Mouse (Mus musculus) CH12F3 (cell line): ENCODE data around the gene Gclm.
"Not testable (repeated sequence)": the region's sequence is repeated elsewhere in the genome, so short reads cannot be mapped to it uniquely, and the experiment has no call there.

Source experiments
- in situ Hi-C: fragments of 300-500 bp; cut with MboI; formaldehyde crosslinking; loops from 2 replicates; pipeline ENCODE4 v1.14.3; 2020; ENCODE audit warnings: low sequenced_read_pairs

Gene Gclm

DNA sequence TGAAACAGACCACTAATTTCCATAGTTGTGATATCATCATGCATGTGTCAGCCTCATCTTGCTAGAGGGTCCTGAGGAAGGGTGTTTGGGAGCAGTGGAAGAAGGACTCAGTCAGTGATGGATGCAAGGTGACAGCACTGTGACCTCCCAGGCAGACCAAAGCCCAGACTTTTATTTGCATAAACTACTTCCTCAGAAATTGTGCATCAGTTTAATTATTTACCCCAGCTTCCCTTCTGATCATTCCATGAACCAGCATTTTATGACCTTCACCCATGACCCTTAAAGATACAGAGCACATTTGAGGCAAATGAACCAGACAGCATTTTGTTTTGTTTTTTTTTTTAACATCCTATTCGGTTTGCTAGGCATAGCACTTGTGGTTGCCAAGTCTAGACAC is 9.6 kb upstream of the Gclm start:
- in situ Hi-C loops = no loop called here

DNA sequence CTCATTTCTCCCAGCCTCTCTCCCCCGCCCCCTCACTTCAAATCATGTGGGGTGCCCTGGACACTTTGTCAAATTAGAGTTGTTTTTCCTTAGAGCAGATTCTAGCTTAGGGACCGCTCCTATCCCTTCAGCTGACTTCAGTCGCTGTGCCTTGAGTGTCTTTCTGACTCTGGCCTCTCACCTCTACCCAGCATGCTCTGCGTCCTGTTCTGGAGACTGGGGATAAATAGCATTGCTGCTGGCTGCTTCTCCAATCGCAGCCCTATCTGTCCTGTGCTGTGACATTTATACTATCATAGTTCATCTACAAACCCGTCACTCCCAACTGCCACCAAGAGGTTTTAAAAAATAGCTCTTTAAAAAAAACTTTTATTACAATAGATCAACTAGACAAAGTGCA is 2.5 kb upstream of the Gclm start:
- in situ Hi-C loops = no loop called here

DNA sequence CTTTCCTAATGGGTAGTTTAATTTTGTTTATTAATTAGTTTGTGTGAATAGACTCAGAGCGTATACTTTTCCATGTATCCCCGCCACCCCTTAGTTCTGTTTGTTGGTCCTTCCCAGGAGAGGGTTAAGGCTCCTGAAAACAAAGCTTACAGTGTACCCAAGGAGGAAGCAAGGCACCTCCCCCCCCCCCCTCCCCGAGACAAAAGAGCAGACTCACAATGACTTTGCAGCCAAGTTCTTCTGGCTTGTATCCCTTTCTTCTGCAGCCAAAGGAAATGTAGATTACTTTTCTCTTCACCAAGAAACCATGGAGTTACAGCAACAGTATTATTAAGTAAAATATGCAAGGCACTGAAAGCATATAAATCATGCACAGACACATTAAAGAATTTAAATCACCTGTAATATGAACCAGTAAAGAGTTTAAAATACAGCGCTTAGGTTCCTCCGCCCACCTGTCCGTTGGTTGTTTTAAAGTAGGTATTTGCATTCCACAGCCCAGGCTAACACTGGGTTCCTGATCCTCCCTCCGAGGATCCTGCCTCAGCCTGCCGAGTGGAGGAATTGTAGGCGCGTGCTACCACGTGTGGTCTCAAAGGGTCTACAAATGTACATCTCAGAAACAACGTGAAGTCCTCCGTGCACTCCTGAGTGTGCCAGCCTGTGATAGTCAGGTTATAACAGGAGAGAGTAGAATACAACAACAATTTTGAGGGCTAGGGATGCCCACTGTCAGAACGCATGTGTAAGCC is 1.8 kb upstream of the Gclm start:
- in situ Hi-C loops = no loop called here

DNA sequence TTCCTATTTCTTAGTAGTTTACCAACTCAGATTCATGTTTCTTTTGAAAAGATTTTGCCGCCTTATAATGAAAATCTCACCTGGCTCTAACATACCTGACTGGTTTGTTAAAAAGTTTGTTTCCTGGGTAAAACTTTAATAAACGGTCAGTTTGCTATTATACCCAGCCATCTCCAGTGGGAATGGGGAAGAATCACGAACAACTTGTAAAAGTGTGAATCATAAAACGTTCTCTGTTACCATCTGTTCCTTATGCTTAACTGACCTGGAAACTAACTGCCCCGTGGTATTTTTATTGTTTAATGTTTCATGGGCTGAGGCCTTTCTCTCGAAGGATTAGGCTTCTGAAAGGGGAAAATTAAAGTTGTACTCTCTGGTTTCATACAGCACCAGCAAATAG is 598 bp upstream of the Gclm start:
- in situ Hi-C loops = no loop called here

DNA sequence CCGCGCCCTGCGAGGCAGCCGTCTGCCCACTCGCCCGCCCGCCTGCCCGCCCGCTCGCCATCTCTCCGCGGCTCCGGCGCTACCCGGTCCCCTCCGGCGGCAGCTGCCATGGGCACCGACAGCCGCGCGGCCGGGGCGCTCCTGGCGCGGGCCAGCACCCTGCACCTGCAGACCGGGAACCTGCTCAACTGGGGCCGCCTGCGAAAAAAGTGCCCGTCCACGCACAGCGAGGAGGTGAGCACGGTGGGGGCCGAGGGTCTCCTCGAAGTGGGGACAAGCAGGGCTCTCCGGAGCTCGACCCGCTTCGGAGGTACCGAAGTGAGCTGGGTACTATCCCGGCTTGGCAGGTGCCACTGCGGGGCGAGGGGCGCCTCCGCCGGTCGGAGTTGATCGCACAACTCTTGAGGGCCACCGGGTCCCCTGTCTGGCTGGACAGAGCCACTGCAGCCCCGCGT is 548 bp downstream of the Gclm start:
- in situ Hi-C loops = no loop called here

DNA sequence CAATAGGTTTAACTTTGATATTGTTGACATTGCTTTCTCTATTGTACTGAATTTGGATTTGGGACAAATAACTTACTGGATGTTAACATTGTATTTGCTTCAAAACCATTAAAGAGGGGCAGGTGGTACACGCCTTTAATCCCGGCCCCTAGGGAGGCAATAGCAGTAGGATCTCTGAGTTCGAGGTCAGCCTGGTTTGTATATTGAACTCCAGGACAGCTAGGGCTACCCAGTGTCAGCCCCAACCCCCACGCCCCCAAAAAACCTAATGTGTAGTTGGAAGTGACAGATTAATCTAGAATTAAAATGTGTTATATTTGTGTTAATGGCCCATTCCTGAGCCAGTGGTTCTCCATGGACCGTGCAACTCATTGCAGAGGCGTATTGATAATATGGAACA is 1.0 kb downstream of the Gclm start:
- in situ Hi-C loops = no loop called here

DNA sequence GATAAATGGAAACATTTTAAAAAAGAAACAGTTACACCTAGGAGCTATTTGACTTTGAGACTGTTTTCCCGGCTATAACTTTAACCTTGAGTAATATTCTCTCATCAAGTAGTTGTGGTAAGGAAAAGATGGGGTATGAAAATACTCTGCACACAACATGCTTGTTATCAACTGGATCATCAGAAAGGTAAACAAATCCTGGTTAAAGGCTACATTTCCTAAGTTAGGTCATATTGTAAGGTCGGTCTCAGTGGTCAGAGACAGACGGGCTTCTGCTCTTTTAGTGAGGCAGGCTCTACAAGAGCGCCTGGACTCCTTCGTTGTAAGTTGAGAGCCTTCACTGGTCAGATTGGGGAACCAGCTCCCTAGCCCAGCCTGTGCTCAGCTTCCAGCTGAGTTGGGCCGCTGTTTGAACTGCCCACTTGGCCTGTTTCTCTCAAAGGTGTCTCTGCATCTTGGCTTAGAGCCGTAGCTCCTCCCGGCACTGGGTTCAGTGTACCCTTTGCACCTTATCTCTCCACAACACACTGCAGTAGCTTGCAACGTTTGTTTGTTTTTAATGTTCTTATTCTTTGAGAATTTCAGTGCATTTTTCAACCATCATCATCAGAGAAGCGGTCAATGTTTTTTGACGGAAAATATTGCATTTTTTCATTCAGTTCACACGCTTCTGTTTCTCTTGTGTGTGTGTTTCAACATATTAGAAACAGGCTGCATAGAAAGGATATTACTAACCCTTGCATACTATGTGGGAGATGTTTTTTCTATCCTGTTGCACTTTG is 1.8 kb downstream of the Gclm start:
- in situ Hi-C loops = no loop called here

DNA sequence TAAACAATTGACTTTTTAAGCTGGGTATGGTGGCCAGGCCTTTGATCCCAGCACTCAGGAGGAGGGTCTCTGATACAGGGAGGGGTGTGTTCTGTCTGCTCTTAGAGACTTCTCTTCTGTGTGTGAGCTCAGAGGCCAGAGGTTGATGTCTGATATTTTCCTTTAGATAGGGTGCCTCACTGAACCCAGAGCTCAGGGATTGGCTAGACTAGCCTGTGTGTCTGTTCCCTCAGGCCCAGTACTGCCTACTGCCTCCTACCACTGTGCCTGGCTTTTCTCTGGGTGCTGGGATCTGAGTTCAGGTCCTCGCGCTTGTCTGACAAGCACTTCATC is 2.4 kb downstream of the Gclm start:
- in situ Hi-C loops = no loop called here

DNA sequence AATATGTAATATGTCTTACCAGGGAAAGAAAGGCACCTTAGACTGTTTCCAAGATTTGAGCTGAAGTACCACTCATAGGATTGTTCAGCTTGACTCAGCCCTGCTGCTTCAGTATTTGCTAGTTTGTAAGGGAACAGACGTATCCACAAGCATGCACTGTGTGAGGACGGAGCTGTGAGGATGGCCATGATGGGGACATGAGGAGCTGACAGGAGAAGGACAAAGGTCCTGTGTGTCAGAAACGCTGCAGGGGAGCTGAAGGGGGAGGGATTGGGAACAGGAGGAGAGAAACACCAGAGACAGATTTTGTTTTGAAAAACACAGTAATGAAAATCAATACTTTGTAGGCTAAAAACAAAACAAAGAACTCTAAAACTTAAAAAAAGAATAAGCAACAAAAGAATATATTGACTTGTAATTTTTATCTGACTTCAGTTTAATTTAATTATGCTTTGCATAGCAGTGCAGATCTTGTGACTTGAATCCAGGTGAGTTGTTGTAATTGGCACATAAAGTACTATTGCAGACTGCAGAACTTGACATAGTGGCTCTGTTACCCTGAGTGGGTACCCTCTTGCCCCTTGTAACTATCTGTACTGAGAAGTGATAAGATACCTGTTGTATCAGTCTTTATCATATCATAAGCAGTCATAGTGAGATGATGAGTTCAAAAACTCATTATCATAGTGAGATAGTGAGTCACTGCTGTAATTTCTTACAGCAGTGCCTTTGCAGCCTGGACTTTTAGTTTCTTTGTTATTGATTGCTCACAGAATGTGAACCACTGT is 7.3 kb downstream of the Gclm start:
- in situ Hi-C loops = no loop called here

DNA sequence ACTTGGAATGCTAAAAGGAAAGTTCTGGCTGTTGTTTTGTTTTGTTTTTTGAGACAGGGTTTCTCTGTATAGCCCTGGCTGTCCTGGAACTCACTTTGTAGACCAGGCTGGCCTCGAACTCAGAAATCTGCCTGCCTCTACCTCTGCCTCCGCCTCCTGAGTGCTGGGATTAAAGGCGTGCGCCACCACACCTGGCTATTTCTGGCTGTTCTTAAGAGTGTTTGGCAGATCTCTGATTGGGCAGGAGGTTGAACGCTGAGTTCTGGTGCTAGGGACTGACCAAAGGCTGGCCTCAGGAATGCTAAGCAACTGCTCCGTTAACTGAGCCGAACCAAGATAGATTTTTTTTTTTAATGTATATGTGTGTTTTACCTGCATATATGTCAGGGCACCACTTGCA is 8.7 kb downstream of the Gclm start:
- in situ Hi-C loops = not testable (repeated sequence)

DNA sequence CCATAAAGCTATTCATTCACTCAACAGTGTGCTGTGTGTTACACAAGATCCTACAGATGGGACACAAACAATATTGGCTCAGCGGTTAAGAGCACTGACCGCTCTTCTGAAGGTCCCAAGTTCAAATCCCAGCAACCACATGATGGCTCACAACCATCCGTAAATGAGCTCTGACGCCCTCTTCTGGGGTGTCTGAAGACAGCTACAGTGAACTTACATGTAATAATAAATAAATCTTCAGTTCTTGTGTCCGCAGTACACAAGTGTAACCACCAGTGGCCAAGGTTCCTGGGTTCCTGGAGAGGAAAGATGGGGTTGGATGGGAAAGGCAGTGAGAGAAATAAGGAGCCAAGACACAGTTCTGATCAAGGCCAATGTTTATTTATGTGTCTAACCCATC is 24.6 kb downstream of the Gclm start:
- in situ Hi-C loops = no loop called here

DNA sequence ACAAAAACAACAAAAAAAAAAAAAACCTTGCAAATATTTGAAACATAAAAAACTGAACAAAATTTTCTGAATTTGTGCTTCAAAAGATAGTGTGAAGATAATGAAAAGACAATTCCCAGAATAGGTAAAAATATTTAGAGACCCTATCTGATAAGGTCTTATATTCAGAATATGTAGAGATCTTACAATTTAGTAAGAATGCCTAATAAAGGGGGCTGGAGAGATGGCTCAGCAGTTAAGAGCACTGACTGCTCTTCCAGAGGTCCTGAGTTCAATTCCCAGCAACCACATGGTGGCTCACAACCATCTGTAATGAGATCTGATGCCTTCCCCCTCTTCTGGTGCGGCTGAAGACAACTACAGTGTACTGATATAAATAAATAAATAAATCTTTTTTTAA is 27.2 kb downstream of the Gclm start:
- in situ Hi-C loops = not testable (repeated sequence)

DNA sequence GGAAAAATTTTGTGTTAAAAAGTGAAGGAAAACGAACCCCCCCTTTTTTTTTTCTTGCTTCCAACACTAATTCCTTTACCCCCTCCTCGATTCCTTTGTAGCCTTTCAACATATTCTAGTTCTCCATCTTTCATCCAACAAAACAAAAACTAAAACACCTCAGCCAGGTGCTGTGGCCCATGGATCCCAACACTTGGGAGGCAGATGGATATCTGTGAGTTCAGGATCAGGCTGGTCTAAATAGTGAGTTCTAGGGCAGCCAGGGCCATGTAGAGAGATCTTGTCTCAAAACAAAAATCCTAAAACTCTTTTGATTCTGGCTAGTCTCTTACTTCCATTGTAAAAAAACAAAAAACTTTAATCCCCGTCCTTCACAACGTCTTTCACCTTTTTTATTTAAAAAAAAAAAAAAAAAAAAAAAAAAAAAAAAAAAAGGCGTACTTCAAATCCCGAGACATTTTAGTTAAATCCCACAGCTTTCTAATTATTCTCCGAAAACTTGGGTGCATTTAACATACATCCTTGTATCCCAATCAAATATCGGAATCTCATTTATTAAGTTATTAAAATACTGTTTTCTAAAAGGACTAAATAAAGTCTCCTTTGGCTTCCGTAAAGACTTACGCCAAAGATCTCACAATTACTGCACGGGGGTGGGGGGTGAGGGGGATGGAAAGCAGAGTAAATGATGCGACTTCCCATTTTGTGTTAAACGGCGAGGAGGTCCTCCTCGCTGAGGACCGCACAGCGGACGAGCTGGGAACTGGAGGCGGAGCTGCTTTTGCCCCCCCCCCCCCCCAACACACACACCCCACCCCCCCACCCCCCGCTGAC is 28.3 kb downstream of the Gclm start:
- in situ Hi-C loops = no loop called here

DNA sequence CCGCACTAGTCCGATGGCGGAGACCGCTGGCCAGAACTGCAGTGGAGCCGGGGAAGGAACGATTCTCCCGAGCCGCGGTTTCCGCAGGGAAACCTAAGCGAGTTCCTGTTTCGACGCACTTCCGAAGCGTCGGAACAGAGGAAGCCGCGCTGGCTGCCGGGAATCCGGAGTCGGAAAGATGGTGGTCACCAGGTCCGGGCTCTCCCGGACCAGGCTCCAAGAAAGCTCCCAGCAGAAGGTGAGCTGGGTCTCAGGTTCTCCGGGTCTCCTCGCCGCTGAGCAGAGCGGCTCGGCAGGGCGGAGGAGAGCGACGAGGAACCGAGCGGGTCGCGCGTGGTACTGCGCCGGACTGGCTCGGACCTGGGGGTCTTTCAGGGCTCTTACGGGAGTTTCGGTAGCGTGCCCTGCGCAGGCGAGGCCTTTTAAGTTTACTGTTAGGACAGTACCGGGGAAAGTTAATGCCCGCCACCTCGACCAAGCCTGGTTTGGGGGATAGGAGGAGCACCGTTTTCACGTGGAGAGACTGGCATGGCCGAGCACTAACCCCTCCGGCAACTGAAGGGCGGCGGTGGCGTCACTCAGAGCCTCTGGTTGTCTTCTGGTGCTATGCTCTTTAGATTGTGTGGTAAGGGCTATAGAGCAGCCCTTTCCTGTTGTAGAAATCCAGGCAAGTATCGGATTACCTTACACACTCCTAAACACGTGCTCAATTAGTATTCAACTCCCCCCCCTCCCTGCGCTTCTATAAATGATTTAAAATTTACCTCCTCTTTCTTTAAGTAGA is 29.1 kb downstream of the Gclm start, which contains the start of gene Dnttip2:
Dnttip2 (plus strand) TSS at position 148 of the 784 bp plus-strand sequence.
- in situ Hi-C loops = no loop called here

DNA sequence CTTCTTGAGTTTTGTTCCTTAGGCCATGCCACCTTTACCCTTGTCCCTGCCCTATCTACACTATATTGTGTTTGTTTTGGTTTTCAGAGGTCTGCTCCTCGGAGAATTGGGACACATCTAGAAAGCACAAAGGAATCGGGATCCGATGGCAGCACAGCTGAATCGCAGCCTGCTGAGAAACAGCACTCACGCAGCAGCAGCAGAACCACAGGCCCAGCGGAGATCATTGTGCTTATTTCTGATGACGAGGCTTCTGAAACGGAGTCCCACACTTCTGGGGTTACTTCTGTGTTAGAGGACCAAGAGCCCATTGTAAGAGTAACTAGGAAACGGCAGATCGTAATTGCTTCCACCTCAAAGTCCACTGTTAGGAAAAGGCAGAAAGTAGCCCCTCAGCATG is 29.8 kb downstream of the Gclm start:
- in situ Hi-C loops = no loop called here

DNA sequence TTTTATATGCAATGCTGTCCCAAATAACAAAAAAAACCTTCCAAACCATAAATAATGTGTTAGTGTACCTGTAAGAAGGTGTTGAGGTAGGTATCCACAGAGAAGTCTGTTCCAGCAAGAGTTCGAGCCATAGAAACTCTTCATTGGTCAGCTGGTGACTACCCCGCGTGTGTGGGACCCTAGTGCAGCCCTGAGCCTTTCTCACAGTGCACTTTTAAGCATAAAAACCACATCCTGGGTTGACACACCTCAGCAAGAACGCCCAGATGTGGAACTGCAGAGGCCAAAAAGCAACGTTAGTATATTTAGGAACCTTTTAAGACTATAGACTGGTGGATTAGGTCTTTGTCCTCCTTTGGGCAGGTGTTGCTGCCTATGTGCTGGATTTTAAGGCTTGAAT is 41.8 kb downstream of the Gclm start:
- in situ Hi-C loops = no loop called here

DNA sequence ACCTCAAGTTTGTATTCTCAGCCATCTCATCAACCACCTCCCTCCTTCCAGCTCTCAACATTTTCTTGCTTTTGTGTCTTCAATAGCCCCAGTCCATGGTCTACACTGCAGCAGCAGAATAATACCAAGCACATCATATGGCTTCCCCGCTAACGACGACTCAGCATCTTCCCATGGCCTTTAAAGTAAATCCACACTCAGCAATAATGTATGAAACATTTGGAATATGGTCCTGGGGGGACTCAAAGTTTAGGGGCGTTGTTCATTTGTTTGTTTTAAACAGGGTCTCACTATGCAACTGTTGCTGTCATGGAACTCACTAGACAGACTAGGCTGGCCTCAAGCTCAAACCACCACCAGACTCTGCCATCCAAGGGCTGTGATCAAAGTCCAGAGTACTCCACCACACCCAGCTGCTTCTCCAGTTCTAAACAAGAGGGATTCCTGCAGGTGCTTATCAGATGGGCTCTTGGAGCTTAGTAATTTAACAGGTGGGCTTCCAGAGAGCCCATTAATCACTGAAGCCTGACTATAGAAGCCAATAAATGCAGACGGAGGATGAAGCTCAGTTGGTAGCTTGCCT is 43.3 kb downstream of the Gclm start:
- in situ Hi-C loops = no loop called here

DNA sequence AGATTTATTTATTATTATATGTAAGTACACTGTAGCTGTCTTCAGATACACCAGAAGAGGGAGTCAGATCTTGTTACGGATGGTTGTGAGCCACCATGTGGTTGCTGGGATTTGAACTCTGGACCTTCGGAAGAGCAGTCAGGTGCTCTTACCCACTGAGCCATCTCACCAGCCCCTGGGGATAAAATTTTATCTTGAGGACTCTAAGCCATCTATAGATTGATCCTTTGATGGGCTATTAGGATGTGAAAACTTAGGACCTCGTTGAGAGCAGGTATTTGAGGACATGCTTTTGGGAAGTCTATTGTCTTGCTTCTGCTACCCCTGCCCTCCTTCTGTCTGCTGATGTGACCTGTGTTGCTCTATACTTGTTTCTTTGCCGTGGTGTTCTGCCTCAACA is 44.0 kb downstream of the Gclm start:
- in situ Hi-C loops = not testable (repeated sequence)

DNA sequence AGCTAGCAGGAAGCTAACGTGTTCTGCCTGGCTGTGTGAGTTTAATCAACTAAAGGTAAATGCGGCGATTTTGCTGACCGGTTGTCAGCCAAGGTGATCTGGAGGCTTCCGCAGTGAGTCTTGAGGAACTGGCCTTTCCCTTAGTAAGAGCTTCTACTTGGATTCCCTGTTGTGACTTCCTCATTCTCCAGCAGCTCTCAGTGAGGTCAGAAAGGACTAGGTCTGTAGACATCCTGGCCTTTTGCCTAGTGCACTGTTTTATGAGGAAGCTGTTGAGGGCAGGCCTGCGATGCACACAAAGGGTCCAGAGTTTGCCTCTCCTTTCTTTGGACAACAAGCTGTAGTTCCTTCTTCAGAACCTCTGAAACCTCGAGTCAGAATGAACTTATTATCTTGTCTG is 45.3 kb downstream of the Gclm start:
- in situ Hi-C loops = no loop called here

DNA sequence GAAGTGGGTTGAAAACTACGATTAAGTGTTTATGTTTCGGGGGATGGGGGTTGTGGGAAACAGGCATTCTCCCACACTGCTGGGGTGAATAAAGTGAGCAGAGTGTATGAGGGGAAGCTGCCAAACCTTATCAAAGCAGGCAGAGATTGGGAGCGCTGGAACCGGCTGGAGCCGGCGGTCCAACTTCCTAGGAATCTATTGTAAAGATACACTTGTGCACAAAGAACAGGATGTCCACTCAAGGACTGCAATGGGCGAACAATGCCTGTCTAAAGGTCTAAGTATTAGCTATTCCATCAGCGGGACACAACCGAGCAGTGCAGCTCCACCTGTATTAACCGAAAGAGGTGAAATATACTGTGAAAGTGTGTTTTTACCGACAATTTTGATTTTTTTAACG is 46.5 kb downstream of the Gclm start:
- in situ Hi-C loops = no loop called here
